In genomic region chr17:11187356-11187755, GRCm38 (mm10) we compare ENCODE assay signal across 15 mouse cellular contexts.
"Had no signal": no experiment of that assay in that cellular context is flagged by ENCODE, and none has a peak within 500 bp of the region (broad histone marks: within the 10 kb centered on the region; RNA-seq: fewer than 3 reads in every experiment).

No protein-coding gene starts in this region.

- H3K4me1 ChIP-seq: lung, embryonic 15.5 days; megakaryocyte, embryonic 14.5 days; midbrain, embryonic 13.5 days; midbrain, embryonic 15.5 days; neural tube, embryonic 12.5 days; stomach, embryonic 15.5 days had no signal

- DNase-seq: lung, adult 2 months; lung, postnatal 14 days; lung, postnatal 36 days; right cerebral cortex, postnatal 14 days; thymus, adult 2 months; thymus, postnatal 25 days; thymus, postnatal 4 days had no signal

- H3K27me3 ChIP-seq: lung, embryonic 15.5 days; megakaryocyte, embryonic 14.5 days; midbrain, embryonic 13.5 days; midbrain, embryonic 15.5 days; neural tube, embryonic 12.5 days; stomach, embryonic 15.5 days had no signal

- H3K4me3 ChIP-seq: lung, embryonic 15.5 days; megakaryocyte, embryonic 14.5 days; midbrain, embryonic 13.5 days; midbrain, embryonic 15.5 days; neural tube, embryonic 12.5 days; stomach, embryonic 15.5 days had no signal

- H3K36me3 ChIP-seq: lung, embryonic 15.5 days; midbrain, embryonic 13.5 days; midbrain, embryonic 15.5 days; neural tube, embryonic 12.5 days; stomach, embryonic 15.5 days had no signal

- H3K27ac ChIP-seq: lung, embryonic 15.5 days; macrophage; midbrain, embryonic 13.5 days; midbrain, embryonic 15.5 days; neural tube, embryonic 12.5 days; stomach, embryonic 15.5 days; stomach, postnatal 0 days had no signal
